Mouse (Mus musculus): Measurements from ENCODE around the gene Ms4a2.

The Ms4a2 gene

DNA sequence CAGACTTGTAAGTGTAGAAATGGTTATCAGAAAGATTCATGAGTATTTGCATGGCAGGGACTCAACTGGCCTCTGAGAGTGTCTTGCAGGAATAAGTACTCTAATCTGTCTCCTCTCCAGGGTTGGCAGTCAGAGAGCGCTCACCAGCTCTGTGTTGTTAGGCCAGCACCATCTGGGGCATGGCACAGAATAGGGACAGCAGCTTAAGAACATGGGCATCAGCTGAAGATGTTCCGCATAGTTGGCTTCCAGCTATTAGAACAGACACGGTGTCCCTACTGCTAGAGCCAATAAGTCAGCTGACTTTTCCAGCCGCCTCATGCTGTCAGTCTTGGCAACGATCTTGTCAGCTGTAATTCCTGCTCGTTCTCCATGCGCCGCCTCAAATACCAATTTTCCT is 48.6 kb downstream of the Ms4a2 start:
- no peak for DNase-seq
